Mouse (Mus musculus): ENCODE measurements around the gene Opa3. TPM values are rescaled to one million over a fixed set of nuclear protein-coding genes. Genes with fewer than 3 reads are reported as not detected.
"Not testable (repeated sequence)": the region's sequence is repeated elsewhere in the genome, so short reads cannot be mapped to it uniquely, and the experiment has no call there.

The Opa3 gene
- polyA plus RNA-seq, 1 experiment from 2014 or later: 35.2 TPM

DNA sequence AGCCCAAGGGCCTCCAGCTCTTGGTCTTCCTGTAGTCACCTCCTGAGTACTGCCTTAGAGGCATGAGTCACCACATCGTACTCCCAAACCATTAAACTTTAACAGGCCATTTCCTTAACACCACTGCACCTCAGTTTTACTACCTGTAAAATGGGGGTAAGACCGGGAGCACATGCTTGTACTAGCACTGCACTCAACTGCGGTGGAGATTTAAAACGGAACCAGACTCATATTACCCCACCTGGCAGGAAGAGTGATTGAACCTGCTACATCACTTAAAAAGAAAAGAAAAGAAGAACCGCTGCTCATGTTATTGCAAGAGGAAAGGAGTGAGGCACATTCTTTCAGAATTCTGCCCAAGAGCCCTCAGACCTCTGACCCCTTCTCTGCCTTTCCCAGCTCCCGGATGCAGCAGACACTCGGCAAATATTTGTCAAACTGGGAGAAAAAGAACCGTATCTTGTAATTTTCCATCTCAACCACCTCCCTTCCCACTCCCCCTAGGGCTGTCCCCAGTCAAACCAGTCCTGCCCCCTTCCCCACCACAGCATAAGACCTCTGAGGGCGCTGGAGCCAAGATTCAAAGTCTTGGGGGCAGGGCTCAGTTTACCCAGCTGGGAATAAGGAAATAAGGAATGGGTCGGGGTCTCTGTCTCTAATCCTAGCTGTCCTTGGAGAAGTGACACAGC lies 41.0 kb downstream of the Opa3 start:
- Histone ChIP-seq H3K4me3 (peak overlapping the region; percentile 100), H3K9me3 (no peaks in the 10 kb centered on the region), H3K4me2 (peak overlapping the region; percentile 95), H3K36me3 (peaks cover 36% of the 10 kb centered on the region), H3K27me3 (replicated peaks) (no peaks in the 10 kb centered on the region), H3K9ac (peak overlapping the region; percentile 99), H3K27ac (replicated peaks) (peak overlapping the region; percentile 98), H3K4me1 (peaks cover 62% of the 10 kb centered on the region)
- ATAC-seq (ENCODE audit: extremely low read depth, insufficient number of reproducible peaks, low FRiP score, low TSS enrichment): no peak
- WGBS: 40% methylated on average over 10 of the region's 10 CpGs

DNA sequence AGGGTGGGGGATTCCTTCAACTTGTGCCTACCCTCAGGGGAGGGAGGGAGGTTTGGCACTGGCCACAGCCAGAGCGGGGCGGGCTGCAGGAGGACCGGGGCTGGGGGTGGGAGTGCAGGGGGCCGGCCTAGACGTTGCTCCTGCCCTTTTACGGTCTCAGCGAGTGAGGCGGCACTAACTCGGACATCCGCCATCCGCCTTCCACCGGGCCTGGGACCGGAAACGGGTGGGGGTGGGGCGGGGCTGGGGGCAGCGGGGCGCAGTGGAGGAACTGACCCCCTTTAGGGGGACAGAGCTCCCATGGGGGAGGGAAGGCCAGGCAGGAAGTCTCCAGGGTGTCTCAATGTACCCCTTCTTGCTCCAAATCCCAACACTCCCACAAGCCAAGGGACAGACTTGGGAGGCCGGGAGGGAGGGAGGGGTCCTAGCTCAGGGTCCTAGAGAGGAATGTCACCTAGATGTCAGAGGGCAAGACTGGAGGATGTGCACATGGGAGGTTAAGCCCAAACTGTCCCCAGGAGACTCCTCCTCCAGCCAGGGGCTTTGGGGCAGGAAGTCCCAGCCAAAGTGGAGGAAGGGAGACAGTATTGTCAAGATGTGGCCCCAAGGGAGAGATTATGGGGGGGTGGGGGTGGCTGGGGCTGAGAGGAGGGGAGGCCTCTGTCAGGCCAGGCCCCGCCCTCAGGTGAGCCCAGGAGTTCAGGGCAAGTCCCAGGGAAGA lies 41.7 kb downstream of the Opa3 start:
- Histone ChIP-seq H3K4me1 (peaks cover 56% of the 10 kb centered on the region), H3K9me3 (no peaks in the 10 kb centered on the region), H3K27ac (replicated peaks) (peak overlapping the region; percentile 98), H3K36me3 (peaks cover 29% of the 10 kb centered on the region), H3K27me3 (replicated peaks) (no peaks in the 10 kb centered on the region), H3K9ac (peak overlapping the region; percentile 99), H3K4me2 (peak overlapping the region; percentile 95), H3K4me3 (peak overlapping the region; percentile 100)
- peak; percentile 53 for ATAC-seq (ENCODE audit: extremely low read depth, insufficient number of reproducible peaks, low FRiP score, low TSS enrichment)
- WGBS: under 1% methylated on average over 18 of the region's 19 CpGs

DNA sequence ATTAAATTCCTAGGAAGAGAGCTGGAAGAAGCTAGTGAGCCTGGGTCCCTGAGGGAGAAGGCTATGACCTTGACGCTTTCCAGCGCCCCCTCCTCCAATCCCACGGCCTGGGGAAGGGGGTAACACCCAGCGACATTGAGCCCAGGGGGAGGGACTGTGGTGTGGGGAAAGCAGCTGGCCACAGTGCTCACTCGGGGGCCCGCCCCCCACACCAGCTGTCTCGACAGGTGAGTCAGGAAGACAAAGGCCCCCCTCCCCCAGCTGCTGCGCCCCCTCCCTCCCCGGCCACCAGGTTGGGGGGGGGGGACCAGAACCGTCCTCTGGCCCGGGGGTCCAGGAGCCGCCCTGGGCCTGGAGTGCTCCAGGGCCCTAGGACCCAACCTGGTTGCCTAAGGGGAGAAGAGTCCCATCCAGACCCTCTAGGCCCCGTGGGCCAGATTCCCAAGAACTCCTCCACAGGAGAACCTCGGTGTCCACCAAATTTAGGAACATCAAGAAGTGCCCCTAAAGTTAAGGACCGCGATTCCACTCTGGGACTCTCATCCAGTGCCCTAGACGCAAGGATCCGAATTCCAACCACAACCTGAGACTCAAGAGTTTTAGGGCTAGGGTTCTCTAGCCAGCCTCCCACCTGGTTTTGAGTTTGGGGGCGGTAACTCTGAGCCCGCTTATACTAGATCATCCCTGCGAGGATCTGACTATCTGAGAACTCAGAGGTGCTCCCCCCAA lies 42.5 kb downstream of the Opa3 start:
- peak overlapping the region; percentile 98 for H3K27ac ChIP-seq (replicated peaks)
- no peaks in the 10 kb centered on the region for H3K9me3 ChIP-seq
- no peak for ATAC-seq (ENCODE audit: extremely low read depth, insufficient number of reproducible peaks, low FRiP score, low TSS enrichment)
- under 1% methylated on average over 20 of the region's 21 CpGs for WGBS
- H3K36me3 ChIP-seq: peaks cover 22% of the 10 kb centered on the region
- peak overlapping the region; percentile 100 for H3K4me3 ChIP-seq
- H3K4me1 ChIP-seq: peaks cover 48% of the 10 kb centered on the region
- peak overlapping the region; percentile 95 for H3K4me2 ChIP-seq
- peak overlapping the region; percentile 99 for H3K9ac ChIP-seq
- H3K27me3 ChIP-seq (replicated peaks): 0 out of 2 replicates have a peak, but pooled peaks cover 2% of the 10 kb centered on the region

DNA sequence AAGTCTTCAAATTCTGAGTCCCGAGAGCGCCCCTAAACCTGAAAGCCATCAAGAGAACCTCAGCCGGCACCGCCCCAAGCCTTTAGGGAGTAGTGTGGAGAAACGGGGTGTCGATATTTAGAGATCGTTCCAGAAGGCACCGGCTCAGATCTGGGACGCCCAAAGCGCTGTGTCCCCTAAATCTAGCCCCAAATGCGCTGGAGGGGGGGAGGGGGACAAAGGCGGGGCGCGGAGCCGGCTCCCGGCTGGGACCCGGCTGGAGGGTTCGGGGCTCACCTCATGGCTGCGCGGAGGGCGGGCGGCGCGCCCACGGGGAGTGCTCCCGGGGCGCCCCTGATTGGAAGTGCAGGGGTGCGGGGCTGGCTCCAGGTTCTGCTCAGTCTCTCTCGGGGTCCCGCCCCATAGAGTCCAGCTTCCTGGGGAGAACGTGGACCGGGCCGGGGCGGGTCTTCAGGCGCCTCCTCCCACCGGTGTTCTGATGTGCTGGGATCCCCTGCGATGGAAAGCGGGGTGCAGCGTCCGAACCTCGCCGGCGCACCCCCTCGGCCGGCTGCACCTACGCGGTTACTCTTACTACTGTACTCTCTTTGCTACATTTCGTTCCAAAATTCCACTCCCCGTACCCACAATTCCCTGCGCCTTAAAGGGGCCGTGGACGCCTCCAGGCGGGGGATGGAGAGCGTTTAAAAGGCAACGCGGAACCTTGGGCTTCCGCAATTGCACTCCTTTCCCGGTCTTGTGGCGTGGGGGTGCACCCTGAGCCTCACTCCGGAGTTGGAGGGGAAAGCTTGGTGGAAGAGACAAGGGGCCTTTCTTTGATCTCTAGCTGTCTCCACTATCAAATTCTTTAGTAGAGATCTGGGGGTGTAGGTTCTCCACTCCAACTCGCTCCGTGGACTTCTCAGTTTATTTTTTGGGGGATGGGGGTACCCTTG lies 43.4 kb downstream of the Opa3 start, which contains the start of gene Vasp:
TSS of gene Vasp (minus strand) at position 580 of the 935 bp plus-strand sequence.
- Histone ChIP-seq H3K27me3 (replicated peaks) (0 out of 2 replicates have a peak, but pooled peaks cover 3% of the 10 kb centered on the region), H3K4me3 (peak within 1 kb of the TSS; percentile 100), H3K9me3 (0 out of 2 replicates have a peak, but pooled peaks cover 3% of the 10 kb centered on the region), H3K4me1 (peaks cover 40% of the 10 kb centered on the region), H3K9ac (peak within 1 kb of the TSS; percentile 99), H3K36me3 (peaks cover 14% of the 10 kb centered on the region), H3K4me2 (peak within 1 kb of the TSS; percentile 95), H3K27ac (replicated peaks) (peak within 1 kb of the TSS; percentile 98)
- 1% methylated on average over 62 of the region's 62 CpGs for WGBS
- peak; percentile 56 for ATAC-seq (ENCODE audit: extremely low read depth, insufficient number of reproducible peaks, low FRiP score, low TSS enrichment)

DNA sequence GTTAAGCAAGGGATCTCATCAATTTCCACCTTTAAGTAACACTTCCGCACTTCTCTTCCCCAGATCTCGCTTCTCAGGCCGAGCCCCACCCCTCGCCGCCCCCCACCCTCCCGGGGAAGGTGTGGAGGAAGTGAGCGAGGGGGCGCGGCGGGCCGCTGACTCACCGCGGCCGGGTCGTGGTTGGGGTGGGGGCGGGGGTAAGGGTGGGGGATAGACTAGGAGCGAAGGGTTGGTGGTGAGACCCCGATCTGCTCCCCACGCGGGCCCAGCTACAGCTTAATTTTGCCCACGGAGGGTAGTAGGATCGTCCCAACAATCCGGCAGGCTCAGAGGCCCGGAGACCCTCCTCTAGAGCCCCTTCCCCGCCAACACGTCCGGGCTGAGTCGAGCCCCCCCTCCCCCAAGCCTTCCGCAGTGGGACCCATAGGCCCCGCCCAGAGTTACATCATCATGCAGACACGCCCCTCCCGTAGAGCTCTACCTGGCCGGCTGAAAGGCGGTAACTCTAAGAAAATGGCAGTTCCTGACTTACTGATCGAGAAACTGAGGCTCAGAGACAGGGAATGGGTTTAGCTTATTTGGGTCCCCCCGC lies 44.1 kb downstream of the Opa3 start:
- H3K27me3 ChIP-seq (replicated peaks): peaks cover 10% of the 10 kb centered on the region; the same call in 1 of the 2 replicates
- peak overlapping the region; percentile 100 for H3K4me3 ChIP-seq
- H3K36me3 ChIP-seq: peaks cover 9% of the 10 kb centered on the region
- 0 out of 2 replicates have a peak, but pooled peaks cover 3% of the 10 kb centered on the region for H3K9me3 ChIP-seq
- WGBS: under 1% methylated on average over 36 of the region's 36 CpGs
- peak overlapping the region; percentile 95 for H3K4me2 ChIP-seq
- peak; percentile 45; the same call in 1 of the 2 replicates for ATAC-seq (ENCODE audit: extremely low read depth, insufficient number of reproducible peaks, low FRiP score, low TSS enrichment)
- peak overlapping the region; percentile 99 for H3K9ac ChIP-seq
- peak overlapping the region; percentile 98 for H3K27ac ChIP-seq (replicated peaks)
- H3K4me1 ChIP-seq: peaks cover 32% of the 10 kb centered on the region

DNA sequence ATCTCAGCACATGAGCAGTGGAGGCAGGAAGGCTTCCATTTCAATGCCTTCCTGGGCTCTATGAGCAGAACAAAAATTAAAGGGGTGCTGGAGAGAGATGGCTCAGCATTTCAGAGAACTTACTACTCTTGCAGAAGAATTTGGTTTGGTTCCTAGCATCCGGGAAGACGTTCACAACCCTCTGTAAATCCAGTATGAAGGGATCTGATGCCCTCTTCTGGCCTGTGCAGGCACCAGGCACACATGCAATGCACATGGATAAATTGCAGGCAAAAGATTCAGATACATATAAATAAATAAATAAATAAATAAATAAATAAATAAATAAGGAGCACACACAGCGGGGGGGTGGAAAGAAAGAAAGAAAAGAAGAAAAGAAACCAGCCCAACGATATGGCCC lies 48.1 kb downstream of the Opa3 start:
- no peak for ATAC-seq (ENCODE audit: extremely low read depth, insufficient number of reproducible peaks, low FRiP score, low TSS enrichment)

DNA sequence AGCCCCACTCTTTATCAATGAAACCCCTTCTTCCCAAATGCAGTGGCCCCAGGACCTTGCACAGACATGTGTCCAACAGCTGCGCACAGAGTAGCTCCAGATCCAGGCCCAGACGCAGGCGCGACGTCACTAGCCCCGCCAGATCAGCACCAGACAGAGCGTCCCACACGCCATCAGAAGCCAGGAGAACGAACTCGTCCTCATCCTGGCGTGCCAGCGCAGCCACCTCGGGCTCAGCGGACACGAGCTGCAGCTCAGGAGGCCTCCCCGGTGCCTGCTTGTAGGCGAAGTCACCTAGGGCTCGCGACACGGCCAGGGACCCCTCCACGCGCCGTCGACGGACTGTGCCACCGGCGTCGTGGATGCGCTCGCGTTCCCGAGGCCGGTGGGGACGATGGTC lies 50.9 kb downstream of the Opa3 start:
- Histone ChIP-seq H3K27me3 (replicated peaks) (peaks cover 75% of the 10 kb centered on the region), H3K4me3 (peak overlapping the region; percentile 46), H3K27ac (replicated peaks) (no peak overlapping the region), H3K4me1 (peaks cover 18% of the 10 kb centered on the region), H3K4me2 (peak overlapping the region; percentile 69), H3K9ac (no peak overlapping the region), H3K36me3 (no peaks in the 10 kb centered on the region), H3K9me3 (0 out of 2 replicates have a peak, but pooled peaks cover 3% of the 10 kb centered on the region)
- no peak for ATAC-seq (ENCODE audit: extremely low read depth, insufficient number of reproducible peaks, low FRiP score, low TSS enrichment)
- 2% methylated on average over 34 of the region's 34 CpGs for WGBS

More for the DNA sequence above, 48.1 kb downstream of the Opa3 start:
- WGBS: 45% methylated on average over 4 of the region's 4 CpGs
- Histone ChIP-seq H3K27ac (replicated peaks) (no peak overlapping the region), H3K9me3 (0 out of 2 replicates have a peak, but pooled peaks cover 3% of the 10 kb centered on the region), H3K4me1 (peaks cover 13% of the 10 kb centered on the region), H3K27me3 (replicated peaks) (peaks cover 50% of the 10 kb centered on the region), H3K4me2 (no peak overlapping the region), H3K9ac (no peak overlapping the region), H3K4me3 (no peak overlapping the region), H3K36me3 (no peaks in the 10 kb centered on the region)

DNA sequence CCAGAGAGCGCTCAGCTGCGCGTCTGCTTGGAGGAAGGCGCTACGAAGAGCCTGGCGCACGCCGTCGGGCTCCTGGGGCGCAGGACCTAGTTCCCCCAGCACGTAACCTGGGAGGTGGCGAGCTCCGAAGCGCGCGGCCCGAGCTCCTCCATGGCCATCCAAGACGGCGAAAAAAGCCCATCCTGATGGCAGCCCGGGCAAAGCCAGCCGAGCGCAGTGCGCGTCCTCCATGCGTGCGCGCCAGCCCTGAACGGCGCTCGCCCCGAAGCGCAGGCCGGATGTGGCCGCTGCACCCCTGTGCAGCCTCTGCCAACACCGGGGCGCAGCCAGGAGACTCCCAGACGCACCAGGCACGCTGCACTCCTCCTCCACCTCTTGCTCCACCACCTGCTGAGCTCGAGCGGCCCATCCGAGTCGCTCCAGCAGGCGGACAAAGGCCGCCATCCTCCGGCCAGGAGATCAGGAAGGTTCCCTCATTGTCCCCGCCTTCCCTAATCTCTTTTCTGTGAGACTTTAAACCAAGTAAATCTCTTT lies 51.5 kb downstream of the Opa3 start, which contains the start of gene Ppm1n:
TSS of gene Ppm1n (minus strand) at position 484 of the 534 bp plus-strand sequence.
- no peak within 1 kb of the TSS for H3K27ac ChIP-seq (replicated peaks)
- H3K4me1 ChIP-seq: peaks cover 18% of the 10 kb centered on the region
- H3K9ac ChIP-seq: no peak within 1 kb of the TSS; the same call in 1 of the 2 replicates
- peaks cover 81% of the 10 kb centered on the region for H3K27me3 ChIP-seq (replicated peaks)
- H3K9me3 ChIP-seq: 0 out of 2 replicates have a peak, but pooled peaks cover 3% of the 10 kb centered on the region
- WGBS: under 1% methylated on average over 46 of the region's 46 CpGs
- H3K36me3 ChIP-seq: no peaks in the 10 kb centered on the region
- H3K4me3 ChIP-seq: peak within 1 kb of the TSS; percentile 46
- peak within 1 kb of the TSS; percentile 69 for H3K4me2 ChIP-seq
- ATAC-seq (ENCODE audit: extremely low read depth, insufficient number of reproducible peaks, low FRiP score, low TSS enrichment): no peak

DNA sequence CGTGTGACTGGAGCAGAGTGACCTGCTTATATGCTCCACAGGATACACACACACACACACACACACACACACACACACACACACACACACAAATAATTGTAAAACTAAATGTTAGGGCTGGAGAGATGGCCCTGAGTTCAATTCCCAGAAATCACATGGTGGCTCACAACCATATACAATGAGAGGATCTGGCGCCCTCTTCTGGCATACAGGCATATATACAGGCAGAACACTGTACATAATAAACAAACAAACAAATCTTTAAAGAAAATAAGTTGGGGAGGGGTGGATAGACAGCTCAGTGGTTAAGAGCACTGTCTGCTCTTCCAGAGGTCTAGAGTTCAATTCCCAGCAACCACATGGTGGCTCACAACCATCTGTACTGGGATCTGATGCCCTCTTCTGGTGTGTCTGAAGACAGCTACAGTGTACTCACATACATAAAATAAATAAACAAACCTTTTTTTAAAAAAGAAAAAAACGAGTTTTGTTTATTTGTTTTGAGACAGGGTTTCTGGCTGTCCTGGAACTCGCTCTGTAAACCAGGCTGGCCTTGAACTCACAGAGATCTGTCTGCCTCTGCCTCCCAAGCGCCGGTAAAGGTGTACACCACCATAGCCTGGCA lies 53.7 kb downstream of the Opa3 start:
- H3K9ac ChIP-seq; H3K9me3 ChIP-seq; H3K27ac ChIP-seq (replicated peaks); H3K36me3 ChIP-seq; ATAC-seq (ENCODE audit: extremely low read depth, insufficient number of reproducible peaks, low FRiP score, low TSS enrichment): not testable (repeated sequence)
- Histone ChIP-seq H3K4me2 (peak overlapping the region; percentile 96), H3K4me1 (peaks cover 18% of the 10 kb centered on the region), H3K27me3 (replicated peaks) (peaks cover 81% of the 10 kb centered on the region), H3K4me3 (peak overlapping the region; percentile 63)
- 31% methylated on average over 6 of the region's 6 CpGs for WGBS

Data from heart, embryonic 13.5 days (tissue).